Mouse (Mus musculus): ENCODE data around the gene Sucnr1. TPM values are rescaled to one million over a fixed set of nuclear protein-coding genes. Genes with fewer than 3 reads are reported as not detected.

Sucnr1 gene
- total RNA-seq, 2 experiments from 2014 or later = not detected

- intact Hi-C loops (cut with DNase I) = no loop called here
- no peak for DNase-seq (ENCODE audit: low spot score in 2 of 2)
Observed at GRCm38 (mm10) chr3:60108815-60109214, 27.1 kb downstream of the Sucnr1 start.

DNA sequence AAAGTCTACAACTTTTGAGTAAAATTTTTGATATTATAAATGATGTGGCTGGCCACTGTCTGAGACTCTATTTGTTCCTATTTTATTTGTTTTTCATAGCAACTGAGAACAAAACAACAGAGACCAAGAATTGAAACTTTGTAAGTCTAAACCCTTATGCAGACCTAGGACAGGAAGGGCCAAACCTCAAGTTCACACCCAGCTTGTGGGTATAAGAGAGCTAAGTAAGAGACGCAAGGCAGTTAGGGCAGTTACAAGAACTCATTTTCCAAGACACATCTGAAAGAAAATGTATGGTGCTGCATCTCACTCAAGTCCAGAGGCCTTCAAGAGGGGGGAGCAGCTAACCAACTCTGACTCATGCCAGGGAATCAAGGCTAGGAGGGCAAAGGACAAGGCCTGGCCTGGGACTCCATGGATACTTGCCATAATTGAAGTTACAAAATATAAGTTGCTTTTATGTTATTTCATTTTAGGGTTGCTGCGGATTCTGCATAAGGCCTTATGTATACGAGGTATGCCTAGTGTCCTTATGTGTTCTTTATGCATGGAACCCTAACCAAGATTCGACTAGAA is 29.6 kb downstream of the Sucnr1 start:
- no peak for DNase-seq (ENCODE audit: low spot score in 2 of 2)
- intact Hi-C loops (cut with DNase I) = loop anchor here (5.0 kb wide), 3 partner anchors 239 to 1034 kb away; no protein-coding TSS in a partner anchor

GRCm38 (mm10) chr3:60111889-60112646 is 30.4 kb downstream of the Sucnr1 start:
- intact Hi-C loops (cut with DNase I) = loop anchor here (2.0 to 5.0 kb wide), 4 partner anchors 240 to 1035 kb away; no protein-coding TSS in a partner anchor

DNA sequence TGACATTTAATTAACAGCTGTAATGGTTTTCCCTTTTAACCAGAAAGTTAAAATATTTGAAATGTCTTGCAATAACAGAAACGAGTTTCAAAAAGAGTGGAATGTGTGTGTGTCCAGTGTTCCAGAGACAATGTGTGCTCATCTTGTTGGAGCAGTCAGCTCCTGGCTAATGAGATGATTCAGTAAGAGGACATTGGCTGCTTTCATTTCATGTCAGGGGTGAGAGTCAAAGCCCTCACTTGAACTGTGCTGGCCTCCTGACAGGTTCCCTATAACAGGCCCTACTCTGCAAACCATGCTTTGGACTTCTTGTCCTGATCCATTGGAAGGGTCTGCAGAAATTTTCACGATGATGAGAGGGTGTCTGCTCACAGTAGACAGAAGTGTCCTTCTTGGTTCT is 32.9 kb downstream of the Sucnr1 start:
- DNase-seq (ENCODE audit: low spot score in 2 of 2) = no peak
- intact Hi-C loops (cut with DNase I) = loop anchor here (5.0 kb wide), 3 partner anchors 242 to 1037 kb away; no protein-coding TSS in a partner anchor

More at GRCm38 (mm10) chr3:60111889-60112646, 30.4 kb downstream of the Sucnr1 start:
- peak; percentile 10 to 53 for DNase-seq (ENCODE audit: low spot score in 2 of 2)

DNA sequence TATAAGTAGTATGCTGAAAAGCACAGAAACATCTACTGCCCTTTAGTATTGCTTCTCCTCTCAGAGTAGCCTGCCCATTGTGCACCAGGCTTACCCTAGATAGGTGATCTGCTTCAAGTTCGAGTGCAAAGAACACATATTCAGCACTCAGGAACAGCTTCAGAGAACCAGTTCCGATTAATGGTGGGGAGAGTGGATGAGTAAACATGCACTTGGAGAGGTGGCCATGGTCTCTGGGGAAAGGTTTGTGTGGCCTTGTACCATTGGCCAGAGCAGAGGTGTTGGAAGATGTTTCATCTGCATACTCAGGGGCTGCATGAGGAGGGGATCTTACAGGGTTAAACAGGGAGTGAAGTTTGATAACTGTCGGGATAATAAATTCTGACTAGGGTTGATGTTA is 39.8 kb downstream of the Sucnr1 start:
- intact Hi-C loops (cut with DNase I) = no loop called here
- DNase-seq (ENCODE audit: low spot score in 2 of 2) = no peak

- intact Hi-C loops (cut with DNase I) = no loop called here
- DNase-seq (ENCODE audit: low spot score in 2 of 2) = no peak
Observed at GRCm38 (mm10) chr3:60123859-60124794, 42.5 kb downstream of the Sucnr1 start.

GRCm38 (mm10) chr3:60126564-60126963 is 44.9 kb downstream of the Sucnr1 start:
- no peak for DNase-seq (ENCODE audit: low spot score in 2 of 2)
- intact Hi-C loops (cut with DNase I) = no loop called here

DNA sequence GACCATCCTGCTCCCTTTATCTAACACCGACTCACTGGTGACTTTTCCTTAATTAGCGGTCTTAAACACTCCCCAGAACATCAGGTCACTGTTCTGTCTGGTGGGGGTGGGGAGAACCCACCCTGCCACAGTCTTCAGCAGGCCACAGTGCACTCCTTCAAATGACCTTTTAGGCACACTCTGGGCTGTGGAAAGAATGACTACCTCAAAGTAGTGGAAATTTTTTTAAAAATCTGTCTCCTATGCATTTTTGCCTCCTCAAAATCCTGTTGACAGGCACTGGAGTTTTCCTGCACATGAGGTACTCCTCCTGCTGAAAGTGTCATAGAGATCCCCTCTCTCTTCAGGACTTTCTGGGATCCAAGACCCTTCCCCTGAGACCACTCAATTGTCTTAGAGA is 46.6 kb downstream of the Sucnr1 start:
- intact Hi-C loops (cut with DNase I) = no loop called here
- no peak for DNase-seq (ENCODE audit: low spot score in 2 of 2)

DNA sequence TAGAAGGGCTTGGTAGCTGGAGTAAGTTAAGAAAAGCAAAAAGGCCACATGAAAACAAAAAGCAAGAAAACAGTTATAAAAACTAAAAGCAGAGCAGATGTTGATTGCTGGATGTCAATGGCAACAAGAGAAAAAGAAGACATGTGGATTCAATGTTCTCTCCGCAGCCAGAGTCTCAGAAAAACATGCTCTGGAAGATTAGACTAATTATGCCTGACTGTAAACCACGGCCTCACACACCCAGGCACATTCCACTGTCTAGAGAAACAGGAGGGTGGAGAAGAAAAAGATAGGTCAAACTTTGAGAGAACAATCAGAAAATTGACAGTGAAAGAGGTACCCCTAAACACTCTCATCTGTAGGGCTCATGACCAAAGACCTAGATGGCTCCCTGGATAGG is 54.1 kb downstream of the Sucnr1 start:
- intact Hi-C loops (cut with DNase I) = no loop called here
- DNase-seq (ENCODE audit: low spot score in 2 of 2) = no peak

Other genes starting within 250 kb of the Sucnr1 start
- not detected for gene Gm8298, start 220.8 kb upstream of the Sucnr1 start, total RNA-seq (2021)
- gene C130079G13Rik, start 156.7 kb upstream of the Sucnr1 start, total RNA-seq (2021) = not detected
- not detected for gene Aadacl2, start 75.1 kb upstream of the Sucnr1 start, total RNA-seq (2021)
- gene Aadac, start 56.2 kb upstream of the Sucnr1 start, total RNA-seq (2021) = not detected